Mouse (Mus musculus): ENCODE measurements at regions not wholly inside any gene's neighbourhood (a gene's known extent, or its start where the extent isn't known, plus 50 kb on each side); places are given as distances from the start of the nearest gene placed in this dataset.
A peak's percentile ranks its signal among the peaks of the same experiment; 100 is the strongest.
"Not testable (repeated sequence)": the region's sequence is repeated elsewhere in the genome, so short reads cannot be mapped to it uniquely, and the experiment has no call there.

GRCm38 (mm10) chr12:33496306-33496705 lies 66.9 kb downstream of the Twistnb start:
- DNase-seq (ENCODE audit: low spot score): no peak

GRCm38 (mm10) chr12:33497319-33497892 lies 68.0 kb downstream of the Twistnb start:
- DNase-seq (ENCODE audit: low spot score): peak; percentile 11

- no peak for DNase-seq (ENCODE audit: low spot score)
These were observed 112.1 kb downstream of the Twistnb start for GRCm38 (mm10) chr12:33541566-33541965.

- not testable (repeated sequence) for DNase-seq (ENCODE audit: low spot score)
These were observed 122.2 kb downstream of the Twistnb start for GRCm38 (mm10) chr12:33551660-33552059.

GRCm38 (mm10) chr12:33552231-33552630 lies 122.8 kb downstream of the Twistnb start:
- DNase-seq (ENCODE audit: low spot score): no peak

- DNase-seq (ENCODE audit: low spot score): no peak
These were observed 123.2 kb downstream of the Twistnb start for GRCm38 (mm10) chr12:33552651-33553050.

- peak; percentile 56 for DNase-seq (ENCODE audit: low spot score)
These were observed 124.3 kb downstream of the Twistnb start for GRCm38 (mm10) chr12:33553731-33554130.

GRCm38 (mm10) chr12:33561141-33561540 lies 131.7 kb downstream of the Twistnb start:
- no peak for DNase-seq (ENCODE audit: low spot score)

GRCm38 (mm10) chr12:33577877-33578428 lies 148.5 kb downstream of the Twistnb start:
- no peak for DNase-seq (ENCODE audit: low spot score)

- no peak for DNase-seq (ENCODE audit: low spot score)
These were observed 151.4 kb downstream of the Twistnb start for GRCm38 (mm10) chr12:33580809-33581208.

GRCm38 (mm10) chr12:33591031-33591430 lies 161.6 kb downstream of the Twistnb start:
- DNase-seq (ENCODE audit: low spot score): no peak

- DNase-seq (ENCODE audit: low spot score): peak; percentile 51
These were observed 163.0 kb downstream of the Twistnb start for GRCm38 (mm10) chr12:33592431-33592911.

GRCm38 (mm10) chr12:33592938-33593337 lies 163.5 kb downstream of the Twistnb start:
- DNase-seq (ENCODE audit: low spot score): no peak

GRCm38 (mm10) chr12:33593685-33594084 lies 164.2 kb downstream of the Twistnb start:
- no peak for DNase-seq (ENCODE audit: low spot score)

GRCm38 (mm10) chr12:33605393-33605792 lies 176.0 kb downstream of the Twistnb start:
- DNase-seq (ENCODE audit: low spot score): no peak

- peak; percentile 45 for DNase-seq (ENCODE audit: low spot score)
These were observed 178.6 kb downstream of the Twistnb start for GRCm38 (mm10) chr12:33607811-33608602.

- no peak for DNase-seq (ENCODE audit: low spot score)
These were observed 182.9 kb downstream of the Twistnb start for GRCm38 (mm10) chr12:33612378-33612777.

- DNase-seq (ENCODE audit: low spot score): no peak
These were observed 191.0 kb downstream of the Twistnb start for GRCm38 (mm10) chr12:33620391-33620790.

GRCm38 (mm10) chr12:33626092-33626882 lies 196.9 kb downstream of the Twistnb start:
- DNase-seq (ENCODE audit: low spot score): no peak

- no peak for DNase-seq (ENCODE audit: low spot score)
These were observed 223.2 kb downstream of the Twistnb start for GRCm38 (mm10) chr12:33652597-33652996.

- DNase-seq (ENCODE audit: low spot score): no peak
These were observed 246.1 kb downstream of the Twistnb start for GRCm38 (mm10) chr12:33675508-33675907.

- no peak for DNase-seq (ENCODE audit: low spot score)
These were observed 235.4 kb upstream of the Ferd3l start for GRCm38 (mm10) chr12:33692870-33693269.
